8 mouse cellular contexts compared by ENCODE assay signal in genomic region chr1:180569453-180569852, GRCm38 (mm10). TPM values are rescaled to one million over a fixed set of nuclear protein-coding genes. Genes with fewer than 3 reads are reported as not detected.
A peak's percentile ranks its signal among the peaks of the same experiment; 100 is the strongest.
DNase-seq lines count a peak whose midpoint lies in the region; ATAC-seq and TF ChIP-seq lines count a peak whose summit lies in the region.

No protein-coding gene starts in this region.

- H3K9me3 ChIP-seq in hindbrain, embryonic 14.5 days (ENCODE audit: control insufficient read depth, low read length) = no peaks in the 10 kb centered on the region
- no peaks in the 10 kb centered on the region for H3K9me3 ChIP-seq in midbrain, postnatal 0 days (ENCODE audit: low read length)

- no peak for DNase-seq in layer of hippocampus, adult 2 months (ENCODE audit: low spot score in 2 of 2)
- no peak for DNase-seq in layer of hippocampus, postnatal 25 days (ENCODE audit: extremely low spot score in 1 of 2, low spot score in 1 of 2)
- DNase-seq in hindbrain, embryonic 14.5 days (ENCODE audit: low spot score) = no peak
- peak; percentile 8 for DNase-seq in midbrain, postnatal 0 days (ENCODE audit: low spot score)
- no peak for DNase-seq in right cerebral cortex, adult 18-20 months
- DNase-seq in right cerebral cortex, postnatal 25 days = no peak
- no peak for DNase-seq in thymus, adult 18-20 months

- WGBS in hindbrain, embryonic 14.5 days = under 1% methylated on average over 17 of the region's 17 CpGs
- WGBS in midbrain, postnatal 0 days = under 1% methylated on average over 17 of the region's 17 CpGs

- peak overlapping the region; percentile 97 for H3K27ac ChIP-seq in layer of hippocampus, adult 2 months
- no peak overlapping the region for H3K27ac ChIP-seq in brown adipose tissue, adult 24 weeks (replicated peaks; ENCODE audit: low read depth, low read length)
- peak overlapping the region; percentile 91 for H3K27ac ChIP-seq in hindbrain, embryonic 14.5 days
- H3K27ac ChIP-seq in midbrain, postnatal 0 days (ENCODE audit: low read depth, low read length) = peak overlapping the region; percentile 90

- H3K4me2 ChIP-seq in hindbrain, embryonic 14.5 days (replicated peaks) = peak overlapping the region; percentile 97
- peak overlapping the region; percentile 90 for H3K4me2 ChIP-seq in midbrain, postnatal 0 days (ENCODE audit: low read depth, low read length, poor library complexity, severe bottlenecking)

- H3K4me1 ChIP-seq in brown adipose tissue, adult 24 weeks (ENCODE audit: control insufficient read depth, insufficient read depth, insufficient read length, low read length) = peaks cover 8% of the 10 kb centered on the region; the same call in 1 of the 2 replicates
- peaks cover 24% of the 10 kb centered on the region for H3K4me1 ChIP-seq in hindbrain, embryonic 14.5 days (replicated peaks; ENCODE audit: control insufficient read depth, insufficient read depth, low read length)
- H3K4me1 ChIP-seq in midbrain, postnatal 0 days (ENCODE audit: insufficient read depth, low read length) = peaks cover 11% of the 10 kb centered on the region; the same call in 1 of the 2 replicates

- H3K36me3 ChIP-seq in hindbrain, embryonic 14.5 days (replicated peaks; ENCODE audit: control insufficient read depth, insufficient read depth) = peaks cover 15% of the 10 kb centered on the region
- peaks cover 10% of the 10 kb centered on the region; the same call in 1 of the 2 replicates for H3K36me3 ChIP-seq in midbrain, postnatal 0 days (ENCODE audit: insufficient read depth, low read length)

- H3K4me3 ChIP-seq in layer of hippocampus, adult 2 months = peak overlapping the region; percentile 92
- H3K4me3 ChIP-seq in brown adipose tissue, adult 24 weeks (ENCODE audit: insufficient read depth, low read depth, low read length) = peak overlapping the region; percentile 85
- H3K4me3 ChIP-seq in hindbrain, embryonic 14.5 days (replicated peaks; ENCODE audit: low read length) = peak overlapping the region; percentile 92
- H3K4me3 ChIP-seq in midbrain, postnatal 0 days (ENCODE audit: low read depth, low read length) = peak overlapping the region; percentile 95

- ATAC-seq in hindbrain, embryonic 14.5 days (ENCODE audit: low FRiP score) = no peak
- no peak for ATAC-seq in midbrain, postnatal 0 days (ENCODE audit: low FRiP score)

- peak overlapping the region; percentile 84 for H3K9ac ChIP-seq in hindbrain, embryonic 14.5 days
- H3K9ac ChIP-seq in midbrain, postnatal 0 days (replicated peaks; ENCODE audit: low read length, poor library complexity, severe bottlenecking) = peak overlapping the region; percentile 91

- H3K27me3 ChIP-seq in hindbrain, embryonic 14.5 days (ENCODE audit: control insufficient read depth, insufficient read depth, low read length) = no peaks in the 10 kb centered on the region
- no peaks in the 10 kb centered on the region for H3K27me3 ChIP-seq in midbrain, postnatal 0 days (ENCODE audit: insufficient read depth, low read length)

- no peak for TF ChIP-seq CTCF in layer of hippocampus, adult 2 months (conservative IDR thresholded peaks at IDR 0.05)
- no peak for TF ChIP-seq CTCF in midbrain, postnatal 0 days (IDR thresholded peaks at IDR 0.05)

RNA-seq across cellular contexts. Expression of gene Parp1, which starts 0.7 kb away (rescaled TPM):
- 100 to 1,000 TPM; 122 to 153 TPM for total RNA-seq in layer of hippocampus, adult 2 months (2021)
- 100 to 1,000 TPM; 148 to 156 TPM for total RNA-seq in layer of hippocampus, postnatal 25 days (2021)
- polyA plus RNA-seq in brown adipose tissue, adult 24 weeks (2012; ENCODE audit: insufficient read depth, insufficient read length, missing spikeins) = 53.1 and 67.8 TPM in 2 replicates
- 85.4 and 86.8 TPM in 2 replicates for polyA plus RNA-seq in hindbrain, embryonic 14.5 days (2014; fragmentation: Nextera tagmentation; extraction: Ambion mirVana)
- 65.9 and 66.3 TPM in 2 replicates for total RNA-seq in midbrain, postnatal 0 days (2014; rRNA removed)
- polyA plus RNA-seq in midbrain, postnatal 0 days (2015; fragmentation: Nextera tagmentation; extraction: Ambion mirVana) = 43.0 and 43.2 TPM in 2 replicates
